Mouse (Mus musculus) hindbrain, postnatal 0 days (tissue): ENCODE results near the gene Arl8a. TPM values are rescaled to one million over a fixed set of nuclear protein-coding genes. Genes with fewer than 3 reads are reported as not detected.

ENCODE experiments used
- ATAC-seq: fragments of 200-750 bp; cut with Nextera tagmentation; 2 replicates; pipeline ENCODE4 v1.8.0; 2017; ENCODE audit warnings: mild to moderate bottlenecking, moderate TSS enrichment, moderate library complexity
- DNase-seq: peaks from one replicate; pipeline ENCODE4 v3.0.0-alpha.2; 2015; ENCODE audit warnings: low spot score
- H3K27ac ChIP-seq: fragments of 300-500 bp; sonication (generic); 2 replicates; pipeline ENCODE4 v1.5.1; 2014; ENCODE audit warnings: mild to moderate bottlenecking
- H3K27me3 ChIP-seq: fragments of 300-500 bp; sonication (generic); 2 replicates; pipeline ENCODE4 v1.6.1; 2014; ENCODE audit warnings: low read length, mixed read lengths; ENCODE audit not compliant: insufficient read depth
- H3K36me3 ChIP-seq: fragments of 300-500 bp; sonication (generic); 2 replicates; pipeline ENCODE4 v1.6.1; 2014; ENCODE audit warnings: low read length, mixed read lengths; ENCODE audit not compliant: insufficient read depth
- H3K4me1 ChIP-seq: fragments of 300-500 bp; sonication (generic); 2 replicates; pipeline ENCODE4 v1.6.1; 2014; ENCODE audit warnings: antibody characterized with exemption, low read length, mixed read lengths; ENCODE audit not compliant: insufficient read depth
- H3K4me2 ChIP-seq: fragments of 300-500 bp; sonication (generic); 2 replicates; pipeline ENCODE4 v1.6.1; 2014; ENCODE audit warnings: low read depth, mild to moderate bottlenecking, low read length, moderate library complexity, mixed read lengths
- H3K4me3 ChIP-seq: fragments of 300-500 bp; sonication (generic); 2 replicates; pipeline ENCODE4 v1.5.1; 2014; ENCODE audit warnings: low read length
- H3K9ac ChIP-seq: fragments of 300-500 bp; sonication (generic); replicated peaks from 2 replicates; pipeline ENCODE4 v1.6.1; 2014; ENCODE audit warnings: mild to moderate bottlenecking, low read length, moderate library complexity, mixed read lengths
- H3K9me3 ChIP-seq: fragments of 300-500 bp; sonication (generic); 2 replicates; pipeline ENCODE4 v1.6.1; 2016; ENCODE audit warnings: low read length, mixed read lengths
- CTCF ChIP-seq: IDR thresholded peaks from 2 replicates; pipeline ENCODE4 v1.5.1; 2016; ENCODE audit warnings: antibody characterized with exemption, control low read depth, low read depth
- WGBS: fragments of 180-500 bp; shearing (Covaris S2); extraction: QIAGEN DNeasy Blood & Tissue Kit; methylation state at CpG from one replicate; pipeline ENCODE4 v1.1.7; 2014; 5-methylcytosine and 5-hydroxymethylcytosine counted together
- polyA plus RNA-seq: library from polyadenylated mRNA; unstranded; fragments of >200 nt; fragmentation: Nextera tagmentation; extraction: Ambion mirVana; gene quantifications from 2 replicates; pipeline ENCODE4 v1.2.1, GENCODE M21; 2015
- total RNA-seq: library from RNA; depleted of rRNA; stranded (reverse); fragments of >200 nt; gene quantifications from 2 replicates; pipeline ENCODE4 v1.2.3, GENCODE M21; 2014

The Arl8a gene
- total and polyA plus RNA-seq, 2 experiments from 2014 or later, result 251 to 369 TPM

DNA sequence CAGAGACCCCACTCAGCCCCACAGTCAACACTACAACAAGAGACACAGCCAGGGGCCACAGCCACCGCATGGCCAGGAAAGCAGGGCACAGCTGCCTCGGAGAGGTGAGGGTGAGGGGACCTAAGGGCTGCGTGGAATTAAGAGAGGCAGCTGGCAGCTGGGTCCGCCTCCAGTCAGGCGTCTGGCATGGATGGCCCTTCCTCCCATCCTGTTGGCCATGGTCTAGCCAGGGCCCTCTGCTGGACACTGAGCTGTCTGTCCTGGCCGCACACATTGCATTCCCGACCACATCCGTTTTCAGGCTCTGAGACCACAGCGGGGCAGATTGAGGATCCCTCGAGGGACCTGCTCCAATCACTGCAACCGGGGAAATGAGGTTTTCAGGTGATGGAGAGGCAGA is 20.8 kb downstream of the Arl8a start, which contains the start of gene Gpr37l1:
Gene Gpr37l1, minus strand, starts transcription at position 247 of the 400 bp plus-strand sequence.
- TF ChIP-seq CTCF, result peak; percentile 66
- 47% methylated on average over 11 of the region's 11 CpGs for WGBS
- ATAC-seq (peak; percentile 50), DNase-seq (peak; percentile 65)
- Histone ChIP-seq H3K4me2 (peak within 1 kb of the TSS; percentile 27; the same call in 1 of the 2 replicates), H3K27ac (0 out of 2 replicates have a peak within 1 kb of the TSS, but pooled peaks have one; percentile 41), H3K27me3 (no peaks in the 10 kb centered on the region), H3K9ac (no peak within 1 kb of the TSS), H3K4me1 (0 out of 2 replicates have a peak, but pooled peaks cover 4% of the 10 kb centered on the region), H3K4me3 (peak within 1 kb of the TSS; percentile 10; the same call in 1 of the 2 replicates), H3K36me3 (no peaks in the 10 kb centered on the region), H3K9me3 (no peaks in the 10 kb centered on the region)

DNA sequence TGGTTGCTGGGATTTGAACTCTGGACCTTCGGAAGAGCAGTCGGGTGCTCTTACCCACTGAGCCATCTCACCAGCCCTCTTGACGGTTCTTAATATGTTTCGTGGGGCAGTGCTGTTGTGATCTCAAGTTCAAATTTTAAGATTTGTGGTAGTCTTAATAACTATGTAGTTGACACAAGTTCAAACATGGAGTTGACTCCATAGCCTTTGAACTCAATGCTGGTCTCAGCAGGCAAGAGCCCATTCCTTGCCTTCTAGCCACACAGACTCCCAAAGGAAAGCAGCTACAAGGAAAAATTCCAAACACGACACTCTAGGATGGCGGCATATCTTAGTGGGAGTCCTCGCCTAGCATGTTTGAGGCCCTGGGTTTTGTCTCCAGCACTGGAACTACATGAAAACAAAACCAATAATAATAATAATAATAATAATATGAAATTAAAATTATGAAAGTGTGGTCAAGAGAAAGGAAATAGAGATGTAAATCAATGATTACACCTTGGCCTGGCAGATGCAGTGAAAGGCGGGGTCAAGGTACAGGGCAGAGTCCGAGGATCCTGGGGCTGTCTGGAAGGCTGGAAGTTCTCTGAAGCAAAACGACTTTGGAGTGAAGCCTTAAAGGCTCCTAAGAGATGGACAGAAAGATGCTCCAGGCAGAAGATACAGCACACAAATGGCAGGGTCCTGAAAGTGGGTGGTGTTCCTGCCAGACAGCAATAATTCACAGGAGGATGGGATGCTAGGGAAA is 22.0 kb downstream of the Arl8a start:
- DNase-seq (no peak), ATAC-seq (no peak)
- Histone ChIP-seq H3K9ac (no peak overlapping the region), H3K27ac (no peak overlapping the region), H3K4me3 (no peak overlapping the region), H3K36me3 (no peaks in the 10 kb centered on the region), H3K4me2 (no peak overlapping the region), H3K9me3 (no peaks in the 10 kb centered on the region), H3K27me3 (no peaks in the 10 kb centered on the region), H3K4me1 (0 out of 2 replicates have a peak, but pooled peaks cover 4% of the 10 kb centered on the region)
- WGBS, result 92% methylated on average over 10 of the region's 10 CpGs
- TF ChIP-seq CTCF, result no peak

DNA sequence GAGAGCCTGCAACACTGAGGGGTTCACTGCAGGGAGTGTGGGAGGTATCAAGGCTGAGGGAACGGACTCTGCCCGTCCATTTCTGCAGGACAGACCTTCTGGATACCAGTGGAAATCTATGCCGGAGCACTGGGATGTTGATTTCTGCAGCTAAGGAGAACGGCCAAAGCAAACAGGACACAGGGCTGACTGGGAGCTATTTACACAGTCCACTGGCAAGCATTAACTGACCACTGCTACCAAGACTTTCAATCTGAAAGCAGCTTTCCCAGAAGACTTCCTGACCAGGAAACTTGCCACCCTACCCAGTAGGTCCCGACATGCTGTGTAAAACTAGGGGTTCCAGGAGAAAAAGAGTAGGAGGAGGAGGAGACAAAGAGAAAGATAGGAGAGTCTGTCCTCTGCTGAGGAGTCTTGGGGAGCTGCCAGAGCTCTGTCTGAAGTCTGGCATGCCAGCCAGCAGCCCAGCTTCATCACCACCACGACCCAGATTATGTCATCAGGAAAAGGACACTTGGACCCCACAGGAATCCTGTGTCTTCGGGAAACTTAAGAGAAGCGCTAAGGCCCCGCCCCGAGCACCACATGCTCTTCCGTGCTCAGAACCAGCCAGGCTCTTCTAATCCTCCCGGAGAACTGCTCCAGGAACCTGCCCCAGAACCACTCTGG is 23.1 kb downstream of the Arl8a start:
- WGBS, result 35% methylated on average over 12 of the region's 12 CpGs
- no peak for TF ChIP-seq CTCF
- Histone ChIP-seq H3K27me3 (no peaks in the 10 kb centered on the region), H3K4me2 (peak overlapping the region; percentile 8; the same call in 1 of the 2 replicates), H3K4me1 (0 out of 2 replicates have a peak, but pooled peaks cover 4% of the 10 kb centered on the region), H3K36me3 (no peaks in the 10 kb centered on the region), H3K4me3 (no peak overlapping the region), H3K9me3 (no peaks in the 10 kb centered on the region), H3K9ac (no peak overlapping the region), H3K27ac (peak overlapping the region; percentile 66)
- ATAC-seq, result peak; percentile 55
- DNase-seq, result peak; percentile 67

DNA sequence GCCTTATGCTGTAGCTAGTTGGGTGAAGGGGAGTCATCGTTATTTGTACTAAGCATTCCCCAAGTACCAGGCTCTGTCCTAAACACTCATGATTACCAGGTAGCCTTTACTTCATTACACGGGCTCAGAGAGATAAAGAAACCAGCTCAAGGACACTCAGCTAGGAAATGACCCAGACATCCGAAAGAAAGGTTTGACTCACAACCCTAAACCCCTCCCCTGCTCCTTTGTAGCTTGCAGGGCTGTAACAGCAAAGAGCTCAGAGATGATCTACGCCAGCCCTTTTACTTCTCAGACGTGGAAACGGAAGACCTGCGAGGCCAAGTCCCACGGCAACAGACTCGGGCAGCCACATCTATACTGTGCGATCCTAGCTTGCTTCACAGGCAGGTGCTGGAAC is 23.7 kb downstream of the Arl8a start:
- Histone ChIP-seq H3K27ac (peak overlapping the region; percentile 66), H3K4me1 (0 out of 2 replicates have a peak, but pooled peaks cover 4% of the 10 kb centered on the region), H3K4me2 (no peak overlapping the region), H3K9ac (no peak overlapping the region), H3K4me3 (no peak overlapping the region), H3K9me3 (no peaks in the 10 kb centered on the region), H3K36me3 (no peaks in the 10 kb centered on the region), H3K27me3 (no peaks in the 10 kb centered on the region)
- WGBS, result 71% methylated on average over 10 of the region's 10 CpGs
- ATAC-seq (no peak), DNase-seq (no peak)
- TF ChIP-seq CTCF, result no peak

DNA sequence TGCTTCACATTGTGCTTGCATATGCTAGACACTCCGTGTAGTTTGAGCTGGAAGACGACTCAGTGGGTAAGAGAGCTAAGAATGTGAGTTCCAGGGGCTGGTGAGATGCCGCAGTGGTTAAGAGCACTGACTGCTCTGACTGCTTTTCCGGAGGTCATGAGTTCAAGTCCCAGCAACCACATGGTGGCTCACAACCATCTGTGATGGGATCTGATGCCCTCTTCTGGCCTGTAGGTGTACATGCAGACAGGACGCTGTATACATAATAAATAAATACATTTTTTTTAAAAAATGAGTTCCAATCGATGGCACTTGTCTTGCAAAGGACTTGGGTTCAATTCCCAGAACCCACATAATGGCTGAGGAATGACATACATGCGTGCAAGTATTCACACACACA is 24.6 kb downstream of the Arl8a start:
- Histone ChIP-seq H3K9ac (no peak overlapping the region), H3K27ac (no peak overlapping the region), H3K4me1 (0 out of 2 replicates have a peak, but pooled peaks cover 4% of the 10 kb centered on the region), H3K36me3 (no peaks in the 10 kb centered on the region), H3K27me3 (no peaks in the 10 kb centered on the region), H3K4me3 (no peak overlapping the region), H3K4me2 (no peak overlapping the region), H3K9me3 (no peaks in the 10 kb centered on the region)
- TF ChIP-seq CTCF, result peak; percentile 54
- no peak for ATAC-seq
- DNase-seq, result no peak
- WGBS, result 87% methylated on average over 7 of the region's 7 CpGs

DNA sequence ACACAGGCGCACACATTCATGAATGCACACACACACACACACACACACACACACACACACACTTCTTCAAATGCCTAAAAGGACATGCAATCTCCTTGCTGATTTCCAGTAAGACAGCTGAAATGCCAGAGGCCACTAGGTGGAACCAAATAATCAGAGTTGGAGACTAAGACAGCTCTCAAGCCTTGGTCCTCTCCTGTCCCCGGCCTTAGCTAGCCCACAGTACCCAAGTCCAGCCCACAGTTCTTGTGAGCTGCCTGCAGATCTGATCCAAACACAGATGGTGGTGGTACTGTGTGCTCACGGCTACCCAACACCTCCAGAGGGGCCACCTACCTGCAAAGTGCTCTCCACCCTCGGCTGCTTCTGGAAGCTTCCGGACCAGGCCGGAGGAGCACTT is 25.4 kb downstream of the Arl8a start:
- peak; percentile 87 for ATAC-seq
- no peak overlapping the region for H3K9ac ChIP-seq
- DNase-seq, result peak; percentile 93
- no peaks in the 10 kb centered on the region for H3K9me3 ChIP-seq
- H3K4me3 ChIP-seq, result no peak overlapping the region
- 51% methylated on average over 6 of the region's 6 CpGs for WGBS
- H3K4me1 ChIP-seq, result 0 out of 2 replicates have a peak, but pooled peaks cover 4% of the 10 kb centered on the region
- H3K36me3 ChIP-seq, result no peaks in the 10 kb centered on the region
- no peaks in the 10 kb centered on the region for H3K27me3 ChIP-seq
- TF ChIP-seq CTCF, result peak; percentile 93
- H3K4me2 ChIP-seq, result no peak overlapping the region
- no peak overlapping the region for H3K27ac ChIP-seq
